Mouse (Mus musculus) layer of hippocampus, adult 2 months (tissue): Measurements from ENCODE around the gene Tmem50a. TPM values are rescaled to one million over a fixed set of nuclear protein-coding genes. Genes with fewer than 3 reads are reported as not detected.

Experiments used
- DNase-seq, 2 experiments: peaks; one replicate each; pipeline ENCODE4 v3.0.0; 2022; ENCODE audit warnings: low spot score in 2 of 2
- H3K27ac ChIP-seq: fragments of 200-600 bp; 2 replicates; pipeline ENCODE4 v1.8.1; 2022
- H3K4me3 ChIP-seq: fragments of 200-600 bp; 2 replicates; pipeline ENCODE4 v1.8.1; 2022; ENCODE audit warnings: mild to moderate bottlenecking
- CTCF ChIP-seq: fragments of 200-600 bp; conservative IDR thresholded peaks from 2 replicates; pipeline ENCODE4 v1.8.1; 2022; ENCODE audit warnings: antibody characterized with exemption, mild to moderate bottlenecking, moderate library complexity
- total RNA-seq, 2 experiments: library from RNA; stranded (reverse); gene quantifications; 2 replicates each; pipeline ENCODE4 v1.2.3; 2021

Tmem50a gene
- total RNA-seq, 2 experiments from 2014 or later: 102 to 108 TPM

- TF ChIP-seq CTCF: no peak
- H3K27ac ChIP-seq: no peak overlapping the region
- H3K4me3 ChIP-seq: no peak overlapping the region; the same call in 1 of the 2 replicates
- no peak for DNase-seq
These were observed 64.3 kb downstream of the Tmem50a start for GRCm38 (mm10) chr4:134850551-134850950.

Other genes starting within 250 kb of the Tmem50a start
- 10 to 100 TPM; 22.1 to 25.1 TPM for gene Man1c1, start 210.7 kb downstream of the Tmem50a start, total RNA-seq
- 1 to 10 TPM; 2.0 to 3.0 TPM for gene Ldlrap1, start 147.0 kb downstream of the Tmem50a start, total RNA-seq
- 10 to 100 TPM; 43.4 to 43.8 TPM for gene Maco1, start 61.7 kb downstream of the Tmem50a start, total RNA-seq
- not detected for gene Rhd, start 50.5 kb downstream of the Tmem50a start, total RNA-seq
- 100 to 1,000 TPM; 237 to 277 TPM for gene Rsrp1, start 8.6 kb upstream of the Tmem50a start, total RNA-seq
- 10 to 100 TPM; 53.1 to 56.2 TPM for gene Syf2, start 15.9 kb upstream of the Tmem50a start, total RNA-seq
- gene Runx3, start 205.6 kb upstream of the Tmem50a start, total RNA-seq: not detected